Mouse (Mus musculus): Measurements from ENCODE around the gene Psip1.

DNA sequence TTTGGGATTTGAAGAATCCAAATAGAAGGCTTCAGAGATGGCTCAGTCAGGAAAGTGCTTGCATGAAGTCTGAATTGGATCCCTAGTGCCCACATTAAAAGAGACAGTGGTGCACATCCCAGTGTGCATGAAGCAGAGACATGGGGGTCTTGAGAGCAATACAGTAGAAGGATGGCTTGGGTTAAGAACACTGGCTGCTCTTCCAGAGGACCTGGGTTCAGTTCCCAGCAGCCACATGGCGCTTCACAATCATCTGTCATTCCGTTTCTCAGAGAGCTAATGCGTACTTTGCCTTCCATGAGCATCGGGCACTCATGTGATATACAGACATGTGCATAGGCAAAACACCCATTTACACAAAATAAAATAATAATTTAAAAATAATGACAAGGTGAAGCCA, 61.1 kb downstream of the Psip1 start:
- TF ChIP-seq CTCF (IDR thresholded peaks at IDR 0.05; ENCODE audit: insufficient read depth, low read depth, low read length) (no peak), POLR2A (IDR thresholded peaks at IDR 0.05; ENCODE audit: insufficient read depth, low read depth, low read length) (no peak)

Data from olfactory bulb, adult 2 months (tissue).